Comparison of ENCODE assay signal across 14 mouse cellular contexts in the genomic region with DNA sequence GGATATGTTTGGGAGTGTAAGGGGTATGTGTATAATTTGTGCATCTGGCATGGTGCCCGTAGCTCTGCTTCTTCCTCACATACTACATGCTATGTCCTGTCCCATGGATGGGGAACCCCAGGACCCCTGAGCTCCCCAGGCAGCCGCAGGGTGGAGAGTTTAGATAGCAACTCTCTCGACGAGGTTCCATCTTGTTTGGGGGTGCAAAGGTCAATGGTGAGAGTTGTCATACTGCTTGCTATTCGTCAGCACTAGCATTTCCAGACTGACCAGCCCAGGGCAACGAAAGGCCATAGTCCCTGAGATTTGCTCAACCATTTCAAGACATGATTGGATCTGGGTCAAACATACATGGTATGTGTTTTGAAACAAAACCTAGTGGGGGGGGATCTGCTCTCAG.
"Had no signal": no experiment of that assay in that cellular context is flagged by ENCODE, and none has a peak within 500 bp of the region (broad histone marks: within the 10 kb centered on the region; RNA-seq: fewer than 3 reads in every experiment).

No protein-coding gene starts in this region.

- H3K36me3 ChIP-seq: limb, embryonic 13.5 days; liver, embryonic 12.5 days; lung, embryonic 15.5 days; midbrain, embryonic 12.5 days; neural tube, embryonic 13.5 days; stomach, embryonic 15.5 days had no signal

- H3K27me3 ChIP-seq: limb, embryonic 13.5 days; liver, embryonic 12.5 days; lung, embryonic 15.5 days; midbrain, embryonic 12.5 days; neural tube, embryonic 13.5 days; stomach, embryonic 15.5 days had no signal

- H3K9me3 ChIP-seq: limb, embryonic 13.5 days; liver, embryonic 12.5 days; lung, embryonic 15.5 days; midbrain, embryonic 12.5 days; neural tube, embryonic 13.5 days; stomach, embryonic 15.5 days had no signal

- H3K9ac ChIP-seq: limb, embryonic 13.5 days; liver, embryonic 12.5 days; lung, embryonic 15.5 days; midbrain, embryonic 12.5 days; neural tube, embryonic 13.5 days; stomach, embryonic 15.5 days had no signal

- H3K4me2 ChIP-seq: limb, embryonic 13.5 days; liver, embryonic 12.5 days; lung, embryonic 15.5 days; midbrain, embryonic 12.5 days; neural tube, embryonic 13.5 days; stomach, embryonic 15.5 days had no signal

- H3K4me1 ChIP-seq: midbrain, embryonic 12.5 days had no signal

- H3K4me3 ChIP-seq: limb, embryonic 13.5 days; liver, embryonic 12.5 days; lung, embryonic 15.5 days; midbrain, embryonic 12.5 days; neural tube, embryonic 13.5 days; stomach, embryonic 15.5 days had no signal

- ATAC-seq: inflammation-experienced regulatory T-cells, adult 6 months; intestine, postnatal 0 days; liver, embryonic 12.5 days; midbrain, embryonic 16.5 days had no signal

- DNase-seq: layer of hippocampus, adult 9-11 months; layer of hippocampus, postnatal 36 days; retina, postnatal 1 day; right cerebral cortex, postnatal 4 days; thymus, postnatal 36 days had no signal

- H3K27ac ChIP-seq: limb, embryonic 13.5 days; midbrain, embryonic 12.5 days; neural tube, embryonic 13.5 days had no signal
